Mouse (Mus musculus) adrenal gland, postnatal 36 days (tissue): ENCODE results near the gene Gatb. TPM values are rescaled to one million over a fixed set of nuclear protein-coding genes. Genes with fewer than 3 reads are reported as not detected.

Experiments used
- total RNA-seq, 2 experiments: library from RNA; stranded (reverse); gene quantifications; 2 replicates each; pipeline ENCODE4 v1.2.3; 2021

Gene Gatb
- total RNA-seq, 2 experiments from 2014 or later = 39.2 to 50.1 TPM

Other genes starting within 250 kb of the Gatb start
- gene Fam160a1, start 243.2 kb downstream of the Gatb start, total RNA-seq = 1 to 10 TPM; 5.1 to 7.1 TPM